Mouse (Mus musculus) bone marrow, adult 2 months (tissue): ENCODE measurements around the gene Tcn2. TPM values are rescaled to one million over a fixed set of nuclear protein-coding genes. Genes with fewer than 3 reads are reported as not detected.
A peak's percentile ranks its signal among the peaks of the same experiment; 100 is the strongest.

Source experiments
- H3K27ac ChIP-seq: fragments of 200-500 bp; 2 replicates; pipeline ENCODE4 v1.5.1; 2012; ENCODE audit warnings: low read depth, mild to moderate bottlenecking, control low read depth, inconsistent platforms, low read length; ENCODE audit not compliant: control insufficient read depth, poor library complexity, insufficient read depth
- H3K4me1 ChIP-seq: fragments of 200-500 bp; 2 replicates; pipeline ENCODE4 v1.6.1; 2011; ENCODE audit warnings: low read length; ENCODE audit not compliant: control insufficient read depth, insufficient read depth
- H3K4me3 ChIP-seq: fragments of 200-500 bp; replicated peaks from 2 replicates; pipeline ENCODE3; 2011; ENCODE audit warnings: mild to moderate bottlenecking, low read depth, low read length, control low read depth; ENCODE audit not compliant: control insufficient read depth
- CTCF ChIP-seq: fragments of 200-500 bp; IDR thresholded peaks from 2 replicates; pipeline ENCODE4 v1.5.1; 2011; ENCODE audit warnings: low read length, control low read depth; ENCODE audit not compliant: control insufficient read depth, insufficient read depth
- POLR2A ChIP-seq: fragments of 200-500 bp; IDR thresholded peaks from 2 replicates; pipeline ENCODE4 v1.6.1; 2011; ENCODE audit warnings: low read depth, mild to moderate bottlenecking, control low read depth, low read length, borderline replicate concordance; ENCODE audit not compliant: control insufficient read depth
- WGBS: fragments of 180-500 bp; shearing (Covaris S2); methylation state at CpG from one replicate; pipeline ENCODE4 v1.1.7; 2018; 5-methylcytosine and 5-hydroxymethylcytosine counted together
- polyA plus RNA-seq: library from polyadenylated mRNA; stranded (reverse); fragments of >200 nt; gene quantifications from 2 replicates; pipeline ENCODE4 v1.2.4, GENCODE M21; 2011; ENCODE audit warnings: low replicate concordance; ENCODE audit not compliant: missing spikeins, insufficient read depth, insufficient read length

Tcn2 gene
- polyA plus RNA-seq, 1 experiment: 48.3 TPM

DNA sequence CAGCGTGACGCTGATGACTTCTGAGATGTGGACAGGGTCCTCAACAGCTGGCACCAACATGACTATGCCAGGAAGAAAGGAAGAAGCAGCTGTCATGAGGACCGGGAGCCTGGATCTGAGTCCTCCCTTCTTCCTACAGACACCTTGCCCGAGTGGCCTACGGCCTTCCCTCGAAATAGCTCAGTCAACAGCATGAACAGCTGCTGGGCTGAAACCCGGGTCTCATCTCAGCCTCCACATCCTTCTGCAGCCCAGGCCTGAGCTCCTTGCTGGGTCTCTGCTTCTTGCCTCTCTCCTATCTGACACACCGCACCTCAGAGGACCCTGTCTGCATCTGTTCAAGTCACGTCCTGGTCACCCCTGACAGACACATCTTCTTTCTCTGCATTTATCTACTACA is 9.8 kb downstream of the Tcn2 start:
- no peaks in the 10 kb centered on the region for H3K4me1 ChIP-seq
- WGBS: 84% methylated on average over 9 of the region's 9 CpGs
- no peak overlapping the region for H3K27ac ChIP-seq
- TF ChIP-seq CTCF (no peak), POLR2A (no peak)
- no peak overlapping the region for H3K4me3 ChIP-seq

DNA sequence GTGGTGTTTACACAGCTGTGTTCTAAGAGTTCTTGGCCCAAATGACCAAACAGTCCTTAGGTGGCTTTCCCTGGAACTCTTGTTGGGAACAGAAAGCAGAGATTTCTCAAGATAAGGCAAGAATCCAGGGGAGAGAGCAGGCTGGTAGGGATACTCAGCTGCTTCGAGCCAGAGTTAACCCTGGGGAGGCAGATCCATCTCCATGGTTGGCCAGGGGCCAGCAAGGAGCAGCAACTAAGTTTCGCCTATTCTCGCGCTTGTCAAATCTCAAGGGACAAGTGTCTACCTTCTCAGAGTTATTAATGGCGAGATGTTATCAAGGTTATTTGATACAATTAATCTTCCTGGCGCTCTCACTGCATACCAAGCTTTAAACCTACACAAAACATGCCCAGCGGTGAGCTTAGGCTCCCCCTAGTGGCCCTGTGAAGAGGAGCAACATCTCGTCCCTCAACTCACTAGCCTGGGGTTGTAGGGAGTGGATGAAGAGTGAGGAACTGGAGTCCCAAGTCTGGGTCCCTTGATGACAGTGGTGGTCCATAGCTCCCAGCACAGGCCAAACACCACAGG is 10.6 kb downstream of the Tcn2 start:
- Histone ChIP-seq H3K4me1 (no peaks in the 10 kb centered on the region), H3K4me3 (no peak overlapping the region), H3K27ac (no peak overlapping the region)
- peak; percentile 89 for TF ChIP-seq CTCF
- TF ChIP-seq POLR2A: no peak
- 38% methylated on average over 8 of the region's 8 CpGs for WGBS

DNA sequence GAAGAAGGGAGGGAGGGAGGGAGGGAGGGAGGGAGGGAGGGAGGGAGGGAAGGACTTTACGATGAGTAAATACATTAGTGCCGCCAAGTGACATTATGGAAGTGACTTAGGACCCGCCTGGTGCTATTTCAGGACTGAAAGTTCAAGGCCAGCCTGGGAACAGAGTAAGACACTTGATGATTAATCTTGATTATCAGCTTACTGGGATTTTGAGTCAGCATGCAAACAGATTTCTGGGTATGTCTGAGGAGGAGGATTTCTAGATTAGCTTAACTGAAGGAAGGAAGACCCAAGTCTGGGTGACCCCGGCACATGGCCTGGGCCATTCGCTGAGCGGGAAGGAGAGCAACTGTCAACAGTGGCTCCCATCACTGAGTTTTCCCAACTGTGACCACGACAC is 11.5 kb downstream of the Tcn2 start:
- TF ChIP-seq POLR2A: no peak
- TF ChIP-seq CTCF: no peak
- H3K4me1 ChIP-seq: no peaks in the 10 kb centered on the region
- 84% methylated on average over 7 of the region's 7 CpGs for WGBS

DNA sequence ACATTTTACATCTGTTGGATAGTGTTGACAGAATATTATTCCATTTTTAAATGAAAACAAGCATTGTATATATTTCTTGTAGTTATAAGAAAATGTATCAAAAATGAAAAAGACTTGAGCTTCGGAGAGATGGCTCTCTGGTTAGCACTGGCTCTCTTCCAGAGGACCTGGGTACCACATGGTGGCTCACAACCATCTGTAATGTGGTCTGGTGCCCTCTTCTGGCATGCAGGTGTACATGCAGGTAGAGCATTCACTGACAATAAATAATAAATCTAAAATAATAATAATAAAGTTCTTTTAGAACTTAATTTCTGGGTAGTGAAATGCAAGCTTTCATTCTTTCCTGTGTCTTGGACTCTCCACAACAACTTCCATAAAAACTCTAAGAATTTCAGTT is 13.2 kb downstream of the Tcn2 start:
- WGBS: 12% methylated on average over 1 of the region's 1 CpGs
- Histone ChIP-seq H3K4me3 (no peak overlapping the region), H3K4me1 (no peaks in the 10 kb centered on the region), H3K27ac (no peak overlapping the region)
- TF ChIP-seq CTCF (peak; percentile 59; the same call in 1 of the 2 replicates), POLR2A (no peak)

More for the DNA sequence above, 11.5 kb downstream of the Tcn2 start:
- H3K27ac ChIP-seq: no peak overlapping the region
- no peak overlapping the region for H3K4me3 ChIP-seq

DNA sequence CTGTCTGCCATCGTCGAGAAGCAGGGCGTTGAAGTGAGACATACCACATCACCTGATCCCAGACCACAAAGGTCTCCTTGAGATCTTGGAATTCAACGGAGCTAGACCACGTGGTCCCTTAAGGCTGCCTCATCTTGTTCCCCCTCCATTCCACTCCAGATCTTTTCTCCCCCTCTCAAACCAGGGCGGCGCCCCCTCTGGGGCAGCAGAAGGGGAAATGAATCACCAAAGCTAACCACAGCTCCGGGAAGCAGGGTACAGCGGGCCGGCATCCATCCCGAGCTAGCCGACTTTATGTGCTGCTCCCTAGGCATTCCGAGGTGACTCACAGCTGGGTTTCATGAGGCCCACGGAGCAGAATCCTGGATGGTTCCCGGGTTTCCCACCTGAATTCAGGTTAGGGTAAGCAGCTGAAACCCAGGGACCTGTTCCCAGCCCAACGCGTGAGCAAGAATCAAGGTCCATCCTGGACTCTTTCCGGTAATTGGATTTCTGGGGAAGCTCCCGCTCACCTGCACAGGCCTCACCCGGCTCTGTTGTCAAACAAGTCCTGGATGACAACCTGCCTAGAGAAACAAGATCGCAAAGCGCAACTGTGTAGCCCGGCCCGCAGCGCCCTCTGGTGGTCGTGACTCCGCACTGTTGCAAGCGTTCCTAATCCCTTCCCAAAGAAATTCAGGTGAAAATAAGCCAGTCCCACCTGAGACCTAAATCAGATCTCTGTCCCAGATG is 17.7 kb downstream of the Tcn2 start, which contains the start of gene Slc35e4:
Gene Slc35e4, minus strand, starts transcription at position 556 of the 732 bp plus-strand sequence.
- peak within 1 kb of the TSS; percentile 70 for H3K4me3 ChIP-seq
- peak within 1 kb of the TSS; percentile 71 for H3K27ac ChIP-seq
- TF ChIP-seq CTCF (peak; percentile 91), POLR2A (peak; percentile 17; the same call in 1 of the 2 replicates)
- WGBS: under 1% methylated on average over 28 of the region's 28 CpGs
- no peaks in the 10 kb centered on the region for H3K4me1 ChIP-seq

DNA sequence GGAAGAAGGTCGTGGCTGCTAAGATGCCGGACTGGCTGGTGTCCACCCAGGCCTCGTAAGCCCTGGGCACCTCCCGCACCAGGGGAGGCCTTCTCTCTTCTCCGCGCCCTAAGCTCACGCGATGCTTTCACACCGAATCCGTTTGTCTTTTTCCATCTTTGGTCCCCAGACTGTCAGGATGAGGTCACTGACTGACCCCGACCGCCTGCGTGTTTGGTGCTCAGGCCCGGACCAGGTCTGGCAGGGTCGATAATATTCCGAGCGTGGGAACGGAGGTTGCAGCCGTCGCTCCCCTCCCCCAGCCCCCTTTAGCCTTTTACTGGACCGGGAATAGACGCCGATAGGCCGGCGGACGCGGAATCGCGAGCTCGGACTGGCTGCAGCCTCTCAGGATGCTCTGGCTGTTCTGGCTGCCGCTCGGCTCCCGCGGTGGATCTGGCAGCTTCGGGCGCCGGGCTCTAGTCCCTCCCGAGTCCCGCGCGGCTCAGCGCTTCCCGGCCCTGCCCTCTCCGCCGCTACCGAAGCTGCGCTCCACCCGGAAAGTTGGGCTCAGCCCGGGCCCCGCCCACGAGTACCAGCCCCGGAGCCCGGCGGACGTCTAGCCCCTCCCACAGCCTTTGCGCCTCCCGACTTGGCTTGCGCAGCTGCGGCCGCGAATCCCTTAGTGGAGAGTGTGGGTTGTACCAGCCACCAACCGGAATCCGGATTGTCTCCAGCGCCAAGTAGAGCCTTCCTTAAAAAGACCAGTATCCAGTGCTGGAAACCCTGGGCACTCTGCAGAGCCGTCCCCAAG is 18.4 kb downstream of the Tcn2 start:
- H3K4me3 ChIP-seq: peak overlapping the region; percentile 70
- peak overlapping the region; percentile 71 for H3K27ac ChIP-seq
- under 1% methylated on average over 65 of the region's 65 CpGs for WGBS
- H3K4me1 ChIP-seq: no peaks in the 10 kb centered on the region
- TF ChIP-seq POLR2A: peak; percentile 9; the same call in 1 of the 2 replicates
- no peak for TF ChIP-seq CTCF

DNA sequence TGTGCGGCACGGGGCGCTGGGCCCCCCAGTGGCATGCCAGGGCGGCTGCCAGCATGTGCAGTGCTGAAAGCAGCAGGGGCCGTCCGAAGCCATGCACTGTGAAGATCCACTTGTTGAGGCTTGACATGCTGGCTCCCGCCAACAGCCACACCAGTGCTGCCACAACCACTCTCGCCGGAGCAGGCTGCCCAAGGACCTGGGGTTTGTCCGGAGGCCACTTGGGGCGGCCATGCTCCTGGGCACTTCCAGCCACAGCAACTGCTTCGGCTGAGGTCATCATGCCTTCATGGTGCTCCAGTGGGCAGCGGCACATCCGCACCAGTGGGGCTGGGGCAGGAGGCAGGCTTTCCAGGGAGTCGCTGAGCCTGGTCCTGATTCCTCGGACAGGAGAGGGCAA is 19.1 kb downstream of the Tcn2 start:
- H3K27ac ChIP-seq: peak overlapping the region; percentile 4; the same call in 1 of the 2 replicates
- WGBS: 22% methylated on average over 16 of the region's 16 CpGs
- peak overlapping the region; percentile 70 for H3K4me3 ChIP-seq
- no peak for TF ChIP-seq CTCF
- TF ChIP-seq POLR2A: no peak; the same call in 1 of the 2 replicates
- no peaks in the 10 kb centered on the region for H3K4me1 ChIP-seq
